Mouse (Mus musculus): ENCODE results near the gene A830031A19Rik. TPM values are rescaled to one million over a fixed set of nuclear protein-coding genes. Genes with fewer than 3 reads are reported as not detected.

A830031A19Rik gene
- total and polyA plus RNA-seq, 3 experiments = 0.16 TPM; not detected in 2

DNA sequence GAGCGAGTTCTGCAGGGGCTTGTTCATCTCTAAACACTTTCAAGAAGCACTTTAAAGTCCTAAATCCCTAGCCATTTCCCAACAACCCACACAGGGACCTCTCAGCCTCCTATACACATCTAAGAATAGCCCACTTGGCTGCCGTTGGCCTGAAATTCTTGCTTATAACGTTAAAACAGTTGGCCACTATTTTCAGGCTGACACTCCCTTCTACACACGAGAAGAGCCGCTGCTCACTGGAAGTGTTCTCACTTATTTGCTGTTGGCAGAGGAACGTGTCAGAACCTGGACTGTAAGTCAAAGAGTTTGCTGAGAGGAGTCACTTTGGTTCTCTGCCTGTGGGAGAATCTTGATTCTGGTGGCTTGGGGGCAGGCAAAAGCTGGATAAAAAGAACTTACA, 30.8 kb downstream of the A830031A19Rik start:
- ATAC-seq (ENCODE audit: extremely low read depth, insufficient number of reproducible peaks, low FRiP score, poor library complexity, severe bottlenecking) (no peak), DNase-seq (ENCODE audit: low spot score) (no peak)
- no peaks in the 10 kb centered on the region for H3K36me3 ChIP-seq (replicated peaks)
- peaks cover 50% of the 10 kb centered on the region for H3K27me3 ChIP-seq (ENCODE audit: insufficient read depth, low read length)
- TF ChIP-seq GATA1 (IDR thresholded peaks at IDR 0.05; ENCODE audit: borderline replicate concordance, low read length) (no peak), TAL1 (conservative IDR thresholded peaks at IDR 0.05; ENCODE audit: low read depth, low read length) (no peak), GATA2 (IDR thresholded peaks at IDR 0.05; ENCODE audit: borderline replicate concordance, low read depth, low read length) (no peak), CTCF (IDR thresholded peaks at IDR 0.05; ENCODE audit: low read depth, low read length) (no peak), POLR2AphosphoS5 (IDR thresholded peaks at IDR 0.05; ENCODE audit: insufficient replicate concordance, low read depth, low read length) (no peak)
- no peak overlapping the region for H3K4me3 ChIP-seq (ENCODE audit: low read depth, low read length)
- H3K9me3 ChIP-seq (replicated peaks) = no peaks in the 10 kb centered on the region
- peaks cover 1% of the 10 kb centered on the region; the same call in 1 of the 2 replicates for H3K4me1 ChIP-seq (ENCODE audit: insufficient read depth, low read depth, low read length)

DNA sequence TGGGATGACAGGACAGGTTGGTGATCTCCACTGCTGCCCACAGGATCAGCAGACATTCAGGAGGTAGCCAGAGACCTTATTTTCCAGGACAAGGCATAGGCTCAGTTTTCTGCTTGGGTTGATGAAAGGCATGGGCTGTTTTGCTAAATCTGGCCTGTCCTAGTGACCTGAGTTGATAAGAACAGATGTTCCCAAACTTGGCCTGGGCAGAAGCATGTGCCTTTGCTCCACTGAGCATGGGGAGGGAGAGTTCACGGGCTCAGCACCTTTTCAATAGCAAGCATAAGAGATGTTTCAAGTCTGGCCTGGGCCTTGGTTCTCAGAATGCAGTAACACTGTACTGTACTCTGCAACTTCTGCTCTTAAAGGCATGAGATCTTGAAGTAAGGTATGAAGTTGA, 54.1 kb downstream of the A830031A19Rik start:
- ATAC-seq (ENCODE audit: extremely low read depth, insufficient number of reproducible peaks, low FRiP score, poor library complexity, severe bottlenecking) (no peak), DNase-seq (ENCODE audit: low spot score) (no peak)
- no peak for TF ChIP-seq POLR2AphosphoS5 (IDR thresholded peaks at IDR 0.05; ENCODE audit: insufficient replicate concordance, low read depth, low read length)
- TF ChIP-seq GATA1 (IDR thresholded peaks at IDR 0.05; ENCODE audit: borderline replicate concordance, low read length) = no peak
- TF ChIP-seq TAL1 (conservative IDR thresholded peaks at IDR 0.05; ENCODE audit: low read depth, low read length) = no peak
- TF ChIP-seq CTCF (IDR thresholded peaks at IDR 0.05; ENCODE audit: low read depth, low read length) = no peak
- TF ChIP-seq GATA2 (IDR thresholded peaks at IDR 0.05; ENCODE audit: borderline replicate concordance, low read depth, low read length) = no peak
- Histone ChIP-seq H3K27me3 (ENCODE audit: insufficient read depth, low read length) (peaks cover 20% of the 10 kb centered on the region), H3K36me3 (replicated peaks) (no peaks in the 10 kb centered on the region), H3K9me3 (replicated peaks) (no peaks in the 10 kb centered on the region), H3K4me1 (ENCODE audit: insufficient read depth, low read depth, low read length) (no peaks in the 10 kb centered on the region), H3K4me3 (ENCODE audit: low read depth, low read length) (no peak overlapping the region)

DNA sequence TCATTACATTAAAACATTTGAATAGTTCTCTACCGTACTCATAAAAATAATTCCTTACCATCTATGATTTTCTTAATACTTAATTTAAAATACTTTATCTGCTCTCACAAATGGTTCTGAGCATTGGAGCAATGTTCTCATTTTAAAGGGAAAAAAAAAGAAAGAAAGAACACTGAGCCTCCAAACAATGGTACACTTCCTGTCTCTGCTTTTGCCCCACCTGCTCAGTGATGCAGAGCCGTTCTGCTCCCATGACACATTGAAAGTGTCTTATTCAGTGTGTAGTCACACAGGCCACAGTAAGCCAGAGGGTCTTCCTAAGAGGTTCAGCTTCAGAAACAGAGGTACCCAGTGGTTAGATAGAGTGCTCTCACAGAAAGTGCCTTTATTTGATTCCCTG, 56.1 kb downstream of the A830031A19Rik start:
- Histone ChIP-seq H3K4me1 (ENCODE audit: insufficient read depth, low read depth, low read length) (no peaks in the 10 kb centered on the region), H3K27me3 (ENCODE audit: insufficient read depth, low read length) (peaks cover 23% of the 10 kb centered on the region), H3K4me3 (ENCODE audit: low read depth, low read length) (no peak overlapping the region), H3K36me3 (replicated peaks) (no peaks in the 10 kb centered on the region), H3K9me3 (replicated peaks) (no peaks in the 10 kb centered on the region)
- no peak for ATAC-seq (ENCODE audit: extremely low read depth, insufficient number of reproducible peaks, low FRiP score, poor library complexity, severe bottlenecking)
- DNase-seq (ENCODE audit: low spot score) = no peak
- TF ChIP-seq GATA1 (IDR thresholded peaks at IDR 0.05; ENCODE audit: borderline replicate concordance, low read length) (no peak), CTCF (IDR thresholded peaks at IDR 0.05; ENCODE audit: low read depth, low read length) (no peak), POLR2AphosphoS5 (IDR thresholded peaks at IDR 0.05; ENCODE audit: insufficient replicate concordance, low read depth, low read length) (no peak), TAL1 (conservative IDR thresholded peaks at IDR 0.05; ENCODE audit: low read depth, low read length) (no peak)

DNA sequence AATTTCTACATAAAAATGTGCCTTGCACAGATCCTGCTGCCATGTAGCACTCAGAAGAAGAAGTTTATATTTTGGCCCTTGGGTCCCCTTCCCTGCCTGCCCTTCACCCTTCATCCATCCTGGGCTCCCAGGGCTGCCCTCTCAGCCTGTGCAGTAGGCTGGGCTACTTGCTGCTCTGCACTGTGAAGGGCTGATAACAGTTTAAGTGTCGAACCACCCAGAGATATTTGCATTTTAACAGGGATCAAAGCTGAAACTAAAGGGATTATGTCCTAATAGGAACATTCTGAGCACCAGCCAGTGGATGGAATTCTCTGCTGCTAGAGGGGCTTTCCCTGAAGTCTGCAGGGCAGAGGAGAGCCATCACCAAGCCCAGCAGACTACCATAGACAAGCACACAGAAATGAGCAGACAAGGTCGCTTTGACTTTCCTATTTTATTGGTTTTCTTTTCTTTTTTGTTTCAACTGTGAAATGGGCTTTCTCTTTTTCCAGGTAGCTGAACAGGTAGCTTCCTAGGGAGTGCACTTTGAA, 58.1 kb downstream of the A830031A19Rik start:
- no peaks in the 10 kb centered on the region for H3K4me1 ChIP-seq (ENCODE audit: insufficient read depth, low read depth, low read length)
- no peak for DNase-seq (ENCODE audit: low spot score)
- ATAC-seq (ENCODE audit: extremely low read depth, insufficient number of reproducible peaks, low FRiP score, poor library complexity, severe bottlenecking) = no peak

GRCm38 (mm10) chr11:24016049-24016448, 58.8 kb downstream of the A830031A19Rik start:
- ATAC-seq (ENCODE audit: extremely low read depth, insufficient number of reproducible peaks, low FRiP score, poor library complexity, severe bottlenecking) = no peak
- H3K4me3 ChIP-seq (ENCODE audit: low read depth, low read length) = no peak overlapping the region
- peaks cover 23% of the 10 kb centered on the region for H3K27me3 ChIP-seq (ENCODE audit: insufficient read depth, low read length)
- no peak for DNase-seq (ENCODE audit: low spot score)
- no peak for TF ChIP-seq GATA2 (IDR thresholded peaks at IDR 0.05; ENCODE audit: borderline replicate concordance, low read depth, low read length)
- no peak for TF ChIP-seq CTCF (IDR thresholded peaks at IDR 0.05; ENCODE audit: low read depth, low read length)
- no peak for TF ChIP-seq GATA1 (IDR thresholded peaks at IDR 0.05; ENCODE audit: borderline replicate concordance, low read length)
- TF ChIP-seq TAL1 (conservative IDR thresholded peaks at IDR 0.05; ENCODE audit: low read depth, low read length) = no peak
- no peak for TF ChIP-seq POLR2AphosphoS5 (IDR thresholded peaks at IDR 0.05; ENCODE audit: insufficient replicate concordance, low read depth, low read length)
- H3K4me1 ChIP-seq (ENCODE audit: insufficient read depth, low read depth, low read length) = no peaks in the 10 kb centered on the region
- no peaks in the 10 kb centered on the region for H3K9me3 ChIP-seq (replicated peaks)
- H3K36me3 ChIP-seq (replicated peaks) = no peaks in the 10 kb centered on the region

More for the DNA sequence above, 58.1 kb downstream of the A830031A19Rik start:
- peaks cover 26% of the 10 kb centered on the region for H3K27me3 ChIP-seq (ENCODE audit: insufficient read depth, low read length)
- H3K9me3 ChIP-seq (replicated peaks) = no peaks in the 10 kb centered on the region
- H3K36me3 ChIP-seq (replicated peaks) = no peaks in the 10 kb centered on the region
- no peak overlapping the region for H3K4me3 ChIP-seq (ENCODE audit: low read depth, low read length)
- no peak for TF ChIP-seq GATA2 (IDR thresholded peaks at IDR 0.05; ENCODE audit: borderline replicate concordance, low read depth, low read length)
- TF ChIP-seq CTCF (IDR thresholded peaks at IDR 0.05; ENCODE audit: low read depth, low read length) = no peak
- TF ChIP-seq TAL1 (conservative IDR thresholded peaks at IDR 0.05; ENCODE audit: low read depth, low read length) = no peak
- no peak for TF ChIP-seq GATA1 (IDR thresholded peaks at IDR 0.05; ENCODE audit: borderline replicate concordance, low read length)
- no peak for TF ChIP-seq POLR2AphosphoS5 (IDR thresholded peaks at IDR 0.05; ENCODE audit: insufficient replicate concordance, low read depth, low read length)

GRCm38 (mm10) chr11:24014642-24015041, 60.2 kb downstream of the A830031A19Rik start:
- TF ChIP-seq TAL1 (conservative IDR thresholded peaks at IDR 0.05; ENCODE audit: low read depth, low read length) (no peak), POLR2AphosphoS5 (IDR thresholded peaks at IDR 0.05; ENCODE audit: insufficient replicate concordance, low read depth, low read length) (no peak), GATA2 (IDR thresholded peaks at IDR 0.05; ENCODE audit: borderline replicate concordance, low read depth, low read length) (no peak), CTCF (IDR thresholded peaks at IDR 0.05; ENCODE audit: low read depth, low read length) (no peak), GATA1 (IDR thresholded peaks at IDR 0.05; ENCODE audit: borderline replicate concordance, low read length) (no peak)
- Histone ChIP-seq H3K27me3 (ENCODE audit: insufficient read depth, low read length) (peaks cover 23% of the 10 kb centered on the region), H3K4me1 (ENCODE audit: insufficient read depth, low read depth, low read length) (no peaks in the 10 kb centered on the region), H3K9me3 (replicated peaks) (no peaks in the 10 kb centered on the region), H3K4me3 (ENCODE audit: low read depth, low read length) (no peak overlapping the region), H3K36me3 (replicated peaks) (no peaks in the 10 kb centered on the region)
- ATAC-seq (ENCODE audit: extremely low read depth, insufficient number of reproducible peaks, low FRiP score, poor library complexity, severe bottlenecking) (no peak), DNase-seq (ENCODE audit: low spot score) (no peak)

Measured in G1E (cell line).